Mouse (Mus musculus) layer of hippocampus, adult 9-10 months (tissue): ENCODE data around the gene Eapp.

Experiments used
- DNase-seq: peaks from one replicate; pipeline ENCODE4 v3.0.0; 2022; ENCODE audit warnings: low spot score

The Eapp gene

GRCm38 (mm10) chr12:54632141-54632540 lies 63.6 kb downstream of the Eapp start:
- DNase-seq = no peak

DNA sequence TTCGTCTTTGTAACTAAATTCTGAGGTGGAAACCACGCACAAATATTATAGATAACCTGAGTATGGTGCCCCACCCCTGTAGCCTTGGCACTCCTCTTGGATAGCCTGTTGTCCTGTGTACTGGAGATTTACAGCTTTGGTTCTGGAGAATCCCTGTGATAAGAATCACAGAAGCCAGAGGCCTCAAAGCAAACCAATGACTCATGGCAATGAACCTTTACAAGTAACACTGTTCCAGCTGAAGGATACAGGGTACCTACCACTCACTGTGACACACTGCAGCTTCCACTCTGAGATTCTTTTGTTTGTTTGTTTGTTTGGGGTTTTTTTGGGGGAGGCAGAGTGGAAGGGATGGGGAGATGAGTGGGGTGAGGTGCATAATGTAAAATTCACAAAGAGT lies 73.8 kb downstream of the Eapp start:
- no peak for DNase-seq
